Mouse (Mus musculus) heart, embryonic 15.5 days (tissue): ENCODE results near the gene Umps. TPM values are rescaled to one million over a fixed set of nuclear protein-coding genes. Genes with fewer than 3 reads are reported as not detected.

ENCODE experiments used
- ATAC-seq: fragments of 200-750 bp; cut with Nextera tagmentation; replicated peaks from 2 replicates; pipeline ENCODE4 v1.8.0; 2017; ENCODE audit warnings: low read depth, moderate TSS enrichment; ENCODE audit not compliant: insufficient number of reproducible peaks, insufficient read depth, low FRiP score
- H3K27ac ChIP-seq: fragments of 300-500 bp; sonication (generic); 2 replicates; pipeline ENCODE4 v1.5.1; 2015; ENCODE audit warnings: mild to moderate bottlenecking, inconsistent platforms
- H3K27me3 ChIP-seq: fragments of 300-500 bp; sonication (generic); 2 replicates; pipeline ENCODE4 v1.6.1; 2015; ENCODE audit warnings: inconsistent platforms
- H3K36me3 ChIP-seq: fragments of 300-500 bp; sonication (generic); 2 replicates; pipeline ENCODE4 v1.6.1; 2015; ENCODE audit warnings: mild to moderate bottlenecking, inconsistent platforms
- H3K4me1 ChIP-seq: fragments of 300-500 bp; sonication (generic); replicated peaks from 2 replicates; pipeline ENCODE4 v1.6.1; 2015; ENCODE audit warnings: inconsistent platforms
- H3K4me2 ChIP-seq: fragments of 300-500 bp; sonication (generic); 2 replicates; pipeline ENCODE4 v1.6.1; 2015; ENCODE audit warnings: inconsistent platforms, mild to moderate bottlenecking, moderate library complexity
- H3K4me3 ChIP-seq: fragments of 300-500 bp; sonication (generic); 2 replicates; pipeline ENCODE4 v1.5.1; 2015; ENCODE audit warnings: mild to moderate bottlenecking, inconsistent platforms
- H3K9ac ChIP-seq: fragments of 300-500 bp; sonication (generic); 2 replicates; pipeline ENCODE4 v1.6.1; 2015; ENCODE audit warnings: mild to moderate bottlenecking, inconsistent platforms
- H3K9me3 ChIP-seq: fragments of 300-500 bp; sonication (generic); replicated peaks from 2 replicates; pipeline ENCODE4 v1.6.1; 2016; ENCODE audit warnings: inconsistent platforms
- WGBS: fragments of 180-500 bp; shearing (Covaris S2); methylation state at CpG from one replicate; pipeline ENCODE4 v1.1.7; 2015; ENCODE audit warnings: mixed read lengths; 5-methylcytosine and 5-hydroxymethylcytosine counted together
- polyA plus RNA-seq: library from polyadenylated mRNA; unstranded; fragments of >200 nt; fragmentation: Nextera tagmentation; extraction: Ambion mirVana; gene quantifications from 2 replicates; pipeline ENCODE4 v1.2.1, GENCODE M21; 2015

Gene Umps
- polyA plus RNA-seq, 1 experiment from 2014 or later = 23.9 TPM

- no peak for ATAC-seq
- no peak overlapping the region for H3K9ac ChIP-seq
- H3K27ac ChIP-seq = peak overlapping the region; percentile 91
- H3K4me1 ChIP-seq = peaks cover 94% of the 10 kb centered on the region
- H3K27me3 ChIP-seq = no peaks in the 10 kb centered on the region
- H3K36me3 ChIP-seq = no peaks in the 10 kb centered on the region; the same call in 1 of the 2 replicates
- H3K4me3 ChIP-seq = no peak overlapping the region
- 51% methylated on average over 9 of the region's 9 CpGs for WGBS
- no peak overlapping the region for H3K4me2 ChIP-seq
- H3K9me3 ChIP-seq = no peaks in the 10 kb centered on the region
These were observed 27.2 kb downstream of the Umps start for GRCm38 (mm10) chr16:33939636-33940035.

GRCm38 (mm10) chr16:33939133-33939531 lies 27.7 kb downstream of the Umps start:
- H3K9ac ChIP-seq = no peak overlapping the region
- H3K4me1 ChIP-seq = peaks cover 94% of the 10 kb centered on the region
- no peaks in the 10 kb centered on the region for H3K27me3 ChIP-seq
- H3K4me3 ChIP-seq = no peak overlapping the region
- 43% methylated on average over 2 of the region's 2 CpGs for WGBS
- H3K27ac ChIP-seq = peak overlapping the region; percentile 91
- H3K36me3 ChIP-seq = no peaks in the 10 kb centered on the region; the same call in 1 of the 2 replicates
- no peak overlapping the region for H3K4me2 ChIP-seq
- ATAC-seq = no peak
- H3K9me3 ChIP-seq = no peaks in the 10 kb centered on the region

GRCm38 (mm10) chr16:33938311-33939132 lies 28.3 kb downstream of the Umps start:
- no peak overlapping the region for H3K4me3 ChIP-seq
- peak overlapping the region; percentile 91 for H3K27ac ChIP-seq
- peaks cover 94% of the 10 kb centered on the region for H3K4me1 ChIP-seq
- 32% methylated on average over 12 of the region's 12 CpGs for WGBS
- H3K27me3 ChIP-seq = no peaks in the 10 kb centered on the region
- H3K36me3 ChIP-seq = no peaks in the 10 kb centered on the region; the same call in 1 of the 2 replicates
- no peak overlapping the region for H3K9ac ChIP-seq
- H3K9me3 ChIP-seq = no peaks in the 10 kb centered on the region
- no peak for ATAC-seq
- no peak overlapping the region for H3K4me2 ChIP-seq

GRCm38 (mm10) chr16:33937567-33937966 lies 29.3 kb downstream of the Umps start:
- H3K4me3 ChIP-seq = no peak overlapping the region
- H3K9ac ChIP-seq = no peak overlapping the region
- no peaks in the 10 kb centered on the region for H3K36me3 ChIP-seq
- peaks cover 96% of the 10 kb centered on the region for H3K4me1 ChIP-seq
- WGBS = 21% methylated on average over 8 of the region's 8 CpGs
- peak overlapping the region; percentile 91 for H3K27ac ChIP-seq
- no peak overlapping the region for H3K4me2 ChIP-seq
- ATAC-seq = peak; percentile 82
- H3K27me3 ChIP-seq = no peaks in the 10 kb centered on the region
- no peaks in the 10 kb centered on the region for H3K9me3 ChIP-seq

- Histone ChIP-seq H3K4me2 (no peak overlapping the region), H3K36me3 (no peaks in the 10 kb centered on the region), H3K9me3 (no peaks in the 10 kb centered on the region), H3K9ac (no peak overlapping the region), H3K27me3 (no peaks in the 10 kb centered on the region), H3K4me1 (peaks cover 96% of the 10 kb centered on the region), H3K4me3 (no peak overlapping the region), H3K27ac (peak overlapping the region; percentile 91)
- WGBS = 81% methylated on average over 4 of the region's 4 CpGs
- no peak for ATAC-seq
These were observed 30.0 kb downstream of the Umps start for GRCm38 (mm10) chr16:33936885-33937284.

- Histone ChIP-seq H3K27ac (peak overlapping the region; percentile 76), H3K4me1 (peaks cover 93% of the 10 kb centered on the region)
- WGBS = 91% methylated on average over 6 of the region's 6 CpGs
These were observed 31.4 kb downstream of the Umps start for GRCm38 (mm10) chr16:33935407-33935785.

GRCm38 (mm10) chr16:33934701-33935406 lies 32.0 kb downstream of the Umps start:
- 0 out of 2 replicates have a peak overlapping the region, but pooled peaks have one; percentile 18 for H3K9ac ChIP-seq
- WGBS = 40% methylated on average over 5 of the region's 5 CpGs
- H3K9me3 ChIP-seq = no peaks in the 10 kb centered on the region
- H3K27me3 ChIP-seq = no peaks in the 10 kb centered on the region
- no peak overlapping the region for H3K4me2 ChIP-seq
- peaks cover 91% of the 10 kb centered on the region for H3K4me1 ChIP-seq
- ATAC-seq = no peak
- no peaks in the 10 kb centered on the region for H3K36me3 ChIP-seq
- no peak overlapping the region for H3K4me3 ChIP-seq
- peak overlapping the region; percentile 76 for H3K27ac ChIP-seq

More at GRCm38 (mm10) chr16:33935407-33935785, 31.4 kb downstream of the Umps start:
- Histone ChIP-seq H3K27me3 (no peaks in the 10 kb centered on the region), H3K4me3 (no peak overlapping the region), H3K4me2 (no peak overlapping the region), H3K9ac (no peak overlapping the region), H3K36me3 (no peaks in the 10 kb centered on the region), H3K9me3 (no peaks in the 10 kb centered on the region)
- ATAC-seq = no peak

- no peaks in the 10 kb centered on the region for H3K36me3 ChIP-seq
- 93% methylated on average over 11 of the region's 11 CpGs for WGBS
- peaks cover 91% of the 10 kb centered on the region for H3K4me1 ChIP-seq
- no peaks in the 10 kb centered on the region for H3K9me3 ChIP-seq
- no peak overlapping the region for H3K4me3 ChIP-seq
- no peak overlapping the region for H3K9ac ChIP-seq
- peak overlapping the region; percentile 76; the same call in 1 of the 2 replicates for H3K27ac ChIP-seq
- no peak for ATAC-seq
- no peaks in the 10 kb centered on the region for H3K27me3 ChIP-seq
- no peak overlapping the region for H3K4me2 ChIP-seq
These were observed 33.4 kb downstream of the Umps start for GRCm38 (mm10) chr16:33933411-33933810.

- Histone ChIP-seq H3K4me1 (peaks cover 85% of the 10 kb centered on the region), H3K9ac (no peak overlapping the region)
- ATAC-seq = no peak
These were observed 34.7 kb downstream of the Umps start for GRCm38 (mm10) chr16:33932126-33932525.

GRCm38 (mm10) chr16:33931682-33932081 lies 35.2 kb downstream of the Umps start:
- Histone ChIP-seq H3K4me3 (no peak overlapping the region), H3K9me3 (no peaks in the 10 kb centered on the region), H3K27me3 (no peaks in the 10 kb centered on the region), H3K4me1 (peaks cover 82% of the 10 kb centered on the region), H3K36me3 (no peaks in the 10 kb centered on the region), H3K9ac (no peak overlapping the region), H3K27ac (peak overlapping the region; percentile 52), H3K4me2 (no peak overlapping the region)
- ATAC-seq = no peak
- WGBS = 29% methylated on average over 2 of the region's 2 CpGs

More at GRCm38 (mm10) chr16:33932126-33932525, 34.7 kb downstream of the Umps start:
- H3K9me3 ChIP-seq = no peaks in the 10 kb centered on the region
- peak overlapping the region; percentile 52 for H3K27ac ChIP-seq
- no peak overlapping the region for H3K4me3 ChIP-seq
- no peaks in the 10 kb centered on the region for H3K36me3 ChIP-seq
- no peaks in the 10 kb centered on the region for H3K27me3 ChIP-seq
- no peak overlapping the region for H3K4me2 ChIP-seq
- WGBS = 37% methylated on average over 5 of the region's 5 CpGs

- no peak overlapping the region for H3K4me2 ChIP-seq
- H3K9ac ChIP-seq = no peak overlapping the region
- H3K4me1 ChIP-seq = peaks cover 79% of the 10 kb centered on the region
- no peak overlapping the region for H3K4me3 ChIP-seq
- 0 out of 2 replicates have a peak overlapping the region, but pooled peaks have one; percentile 14 for H3K27ac ChIP-seq
- H3K36me3 ChIP-seq = no peaks in the 10 kb centered on the region
- ATAC-seq = no peak
- 66% methylated on average over 6 of the region's 6 CpGs for WGBS
- H3K9me3 ChIP-seq = no peaks in the 10 kb centered on the region
- no peaks in the 10 kb centered on the region for H3K27me3 ChIP-seq
These were observed 36.1 kb downstream of the Umps start for GRCm38 (mm10) chr16:33930785-33931184.
